Mouse (Mus musculus): ENCODE results near the gene Rasa2. TPM values are rescaled to one million over a fixed set of nuclear protein-coding genes. Genes with fewer than 3 reads are reported as not detected.

Rasa2 gene
- polyA plus RNA-seq, 1 experiment = 1.2 TPM

GRCm38 (mm10) chr9:96589346-96589745 lies 42.1 kb downstream of the Rasa2 start:
- TF ChIP-seq E2F4 (IDR thresholded peaks at IDR 0.05; ENCODE audit: insufficient read depth) (no peak), TCF12 (IDR thresholded peaks at IDR 0.05; ENCODE audit: insufficient read depth, poor library complexity, severe bottlenecking) (no peak), SRF (IDR thresholded peaks at IDR 0.05; ENCODE audit: control insufficient read depth, insufficient read length, low read depth) (no peak), CEBPB (IDR thresholded peaks at IDR 0.05; ENCODE audit: insufficient read depth, poor library complexity, severe bottlenecking) (no peak), USF1 (IDR thresholded peaks at IDR 0.05; ENCODE audit: low read depth) (no peak), TCF3 (IDR thresholded peaks at IDR 0.05; ENCODE audit: insufficient read length, low read depth) (no peak), POLR2AphosphoS2 (IDR thresholded peaks at IDR 0.05; ENCODE audit: insufficient read length, low read depth) (no peak), MAX (IDR thresholded peaks at IDR 0.05; ENCODE audit: low read depth) (no peak), REST (IDR thresholded peaks at IDR 0.05; ENCODE audit: insufficient read depth, insufficient read length) (no peak), MYOD1 (IDR thresholded peaks at IDR 0.05; ENCODE audit: control insufficient read depth in 1 of 3, insufficient read length in 2 of 3, low read depth in 2 of 3) (no peak), MYOG (IDR thresholded peaks at IDR 0.05; ENCODE audit: control insufficient read depth in 1 of 3, insufficient read depth in 1 of 3, insufficient read length in 2 of 3, low read depth in 2 of 3) (no peak), POLR2A (IDR thresholded peaks at IDR 0.05; ENCODE audit: insufficient read length, low read depth) (no peak)
- Histone ChIP-seq H3K4me2 (ENCODE audit: low read depth) (no peak overlapping the region), H3K27me3 (ENCODE audit: control insufficient read depth, insufficient read depth, insufficient read length) (no peaks in the 10 kb centered on the region), H3ac (ENCODE audit: control insufficient read depth, insufficient read length) (no peak overlapping the region), H3K79me2 (ENCODE audit: control insufficient read depth, insufficient read depth) (no peaks in the 10 kb centered on the region), H3K4me3 (no peak overlapping the region), H3K36me3 (ENCODE audit: control insufficient read depth, insufficient read depth) (peaks cover 16% of the 10 kb centered on the region)

DNA sequence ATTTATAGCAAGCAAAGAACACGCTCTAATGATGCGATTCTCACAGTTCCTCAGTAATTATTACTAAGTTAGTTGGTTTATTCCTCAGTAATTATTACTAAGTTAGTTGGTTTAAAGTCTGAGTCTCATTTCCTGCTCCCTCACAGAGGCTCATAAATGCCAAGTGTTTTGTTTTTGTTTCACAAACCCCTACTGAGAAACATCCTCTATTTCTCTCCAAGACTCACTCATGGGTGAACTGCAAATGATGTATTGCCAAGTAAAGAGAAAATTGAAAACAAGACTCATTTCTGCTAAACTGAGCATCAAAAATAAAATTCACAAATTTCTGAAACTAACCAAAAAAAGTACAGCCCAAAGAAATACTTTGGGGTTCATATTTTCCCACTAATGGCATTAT lies 47.9 kb downstream of the Rasa2 start:
- no peaks in the 10 kb centered on the region for H3K79me2 ChIP-seq (ENCODE audit: control insufficient read depth, insufficient read depth)
- peaks cover 13% of the 10 kb centered on the region for H3K36me3 ChIP-seq (ENCODE audit: control insufficient read depth, insufficient read depth)
- no peaks in the 10 kb centered on the region for H3K27me3 ChIP-seq (ENCODE audit: control insufficient read depth, insufficient read depth, insufficient read length)
- no peak overlapping the region for H3ac ChIP-seq (ENCODE audit: control insufficient read depth, insufficient read length)
- peak overlapping the region; percentile 66 for H3K4me2 ChIP-seq (ENCODE audit: low read depth)
- H3K4me3 ChIP-seq = no peak overlapping the region
- TF ChIP-seq TCF3 (IDR thresholded peaks at IDR 0.05; ENCODE audit: insufficient read length, low read depth) (no peak), REST (IDR thresholded peaks at IDR 0.05; ENCODE audit: insufficient read depth, insufficient read length) (no peak), MAX (IDR thresholded peaks at IDR 0.05; ENCODE audit: low read depth) (no peak), USF1 (IDR thresholded peaks at IDR 0.05; ENCODE audit: low read depth) (no peak), POLR2AphosphoS2 (IDR thresholded peaks at IDR 0.05; ENCODE audit: insufficient read length, low read depth) (no peak), MYOG (IDR thresholded peaks at IDR 0.05; ENCODE audit: control insufficient read depth in 1 of 3, insufficient read depth in 1 of 3, insufficient read length in 2 of 3, low read depth in 2 of 3) (no peak)

DNA sequence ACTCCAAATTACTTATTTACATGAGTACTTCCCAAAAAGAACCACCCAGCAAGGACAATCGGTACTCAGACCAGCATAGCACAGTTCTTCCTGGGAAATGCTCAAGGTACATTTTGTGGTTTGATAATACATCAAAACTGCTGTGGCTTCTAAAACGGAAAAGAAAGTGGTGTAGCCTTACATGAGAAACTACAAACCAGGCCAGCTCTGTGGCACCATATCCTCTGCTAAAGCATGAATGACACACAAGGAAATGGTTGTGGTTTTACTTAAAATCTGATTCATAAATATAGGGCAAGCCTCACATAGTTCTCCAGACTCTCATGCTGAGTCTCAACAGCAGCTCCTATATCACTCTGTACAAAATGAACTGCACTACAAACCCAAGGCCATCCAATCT lies 48.3 kb downstream of the Rasa2 start:
- Histone ChIP-seq H3K79me2 (ENCODE audit: control insufficient read depth, insufficient read depth) (no peaks in the 10 kb centered on the region), H3K4me3 (no peak overlapping the region), H3ac (ENCODE audit: control insufficient read depth, insufficient read length) (no peak overlapping the region), H3K36me3 (ENCODE audit: control insufficient read depth, insufficient read depth) (peaks cover 13% of the 10 kb centered on the region), H3K27me3 (ENCODE audit: control insufficient read depth, insufficient read depth, insufficient read length) (no peaks in the 10 kb centered on the region), H3K4me2 (ENCODE audit: low read depth) (peak overlapping the region; percentile 66)
- TF ChIP-seq USF1 (IDR thresholded peaks at IDR 0.05; ENCODE audit: low read depth) = no peak
- no peak for TF ChIP-seq MAX (IDR thresholded peaks at IDR 0.05; ENCODE audit: low read depth)
- TF ChIP-seq POLR2A (IDR thresholded peaks at IDR 0.05; ENCODE audit: insufficient read length, low read depth) = no peak
- no peak for TF ChIP-seq MYOD1 (IDR thresholded peaks at IDR 0.05; ENCODE audit: control insufficient read depth in 1 of 3, insufficient read length in 2 of 3, low read depth in 2 of 3)
- TF ChIP-seq TCF12 (IDR thresholded peaks at IDR 0.05; ENCODE audit: insufficient read depth, poor library complexity, severe bottlenecking) = no peak
- no peak for TF ChIP-seq POLR2AphosphoS2 (IDR thresholded peaks at IDR 0.05; ENCODE audit: insufficient read length, low read depth)
- TF ChIP-seq CEBPB (IDR thresholded peaks at IDR 0.05; ENCODE audit: insufficient read depth, poor library complexity, severe bottlenecking) = no peak
- no peak for TF ChIP-seq MYOG (IDR thresholded peaks at IDR 0.05; ENCODE audit: control insufficient read depth in 1 of 3, insufficient read depth in 1 of 3, insufficient read length in 2 of 3, low read depth in 2 of 3)
- no peak for TF ChIP-seq E2F4 (IDR thresholded peaks at IDR 0.05; ENCODE audit: insufficient read depth)
- no peak for TF ChIP-seq TCF3 (IDR thresholded peaks at IDR 0.05; ENCODE audit: insufficient read length, low read depth)
- no peak for TF ChIP-seq REST (IDR thresholded peaks at IDR 0.05; ENCODE audit: insufficient read depth, insufficient read length)
- TF ChIP-seq SRF (IDR thresholded peaks at IDR 0.05; ENCODE audit: control insufficient read depth, insufficient read length, low read depth) = no peak

- H3K27me3 ChIP-seq (ENCODE audit: control insufficient read depth, insufficient read depth, insufficient read length) = no peaks in the 10 kb centered on the region
- H3K4me3 ChIP-seq = no peak overlapping the region
- TF ChIP-seq POLR2A (IDR thresholded peaks at IDR 0.05; ENCODE audit: insufficient read length, low read depth) (no peak), USF1 (IDR thresholded peaks at IDR 0.05; ENCODE audit: low read depth) (no peak), TCF12 (IDR thresholded peaks at IDR 0.05; ENCODE audit: insufficient read depth, poor library complexity, severe bottlenecking) (no peak), MAX (IDR thresholded peaks at IDR 0.05; ENCODE audit: low read depth) (no peak), CEBPB (IDR thresholded peaks at IDR 0.05; ENCODE audit: insufficient read depth, poor library complexity, severe bottlenecking) (no peak), E2F4 (IDR thresholded peaks at IDR 0.05; ENCODE audit: insufficient read depth) (no peak), REST (IDR thresholded peaks at IDR 0.05; ENCODE audit: insufficient read depth, insufficient read length) (no peak), MYOG (IDR thresholded peaks at IDR 0.05; ENCODE audit: control insufficient read depth in 1 of 3, insufficient read depth in 1 of 3, insufficient read length in 2 of 3, low read depth in 2 of 3) (no peak), POLR2AphosphoS2 (IDR thresholded peaks at IDR 0.05; ENCODE audit: insufficient read length, low read depth) (no peak), SRF (IDR thresholded peaks at IDR 0.05; ENCODE audit: control insufficient read depth, insufficient read length, low read depth) (no peak), MYOD1 (IDR thresholded peaks at IDR 0.05; ENCODE audit: control insufficient read depth in 1 of 3, insufficient read length in 2 of 3, low read depth in 2 of 3) (no peak), TCF3 (IDR thresholded peaks at IDR 0.05; ENCODE audit: insufficient read length, low read depth) (no peak)
- no peak overlapping the region for H3K4me2 ChIP-seq (ENCODE audit: low read depth)
- H3K36me3 ChIP-seq (ENCODE audit: control insufficient read depth, insufficient read depth) = peaks cover 24% of the 10 kb centered on the region
- no peaks in the 10 kb centered on the region for H3K79me2 ChIP-seq (ENCODE audit: control insufficient read depth, insufficient read depth)
- no peak overlapping the region for H3ac ChIP-seq (ENCODE audit: control insufficient read depth, insufficient read length)
Observed at GRCm38 (mm10) chr9:96578190-96578589, 53.2 kb downstream of the Rasa2 start.
